Mouse (Mus musculus) liver, embryonic 11.5 days (tissue): ENCODE results near the gene Calml3. TPM values are rescaled to one million over a fixed set of nuclear protein-coding genes. Genes with fewer than 3 reads are reported as not detected.

Experiments used
- ATAC-seq: fragments of 200-750 bp; cut with Nextera tagmentation; replicated peaks from 2 replicates; pipeline ENCODE4 v1.8.0; 2017; ENCODE audit warnings: moderate number of reproducible peaks, mild to moderate bottlenecking, moderate TSS enrichment, moderate library complexity; ENCODE audit not compliant: low FRiP score
- DNase-seq: peaks from one replicate; pipeline ENCODE4 v3.0.0-alpha.2; 2017; ENCODE audit warnings: low spot score
- H3K27ac ChIP-seq: fragments of 300-500 bp; sonication (generic); 2 replicates; pipeline ENCODE4 v1.5.1; 2014; ENCODE audit warnings: mild to moderate bottlenecking, low read depth, low read length, control low read depth
- H3K27me3 ChIP-seq: fragments of 300-500 bp; sonication (generic); replicated peaks from 2 replicates; pipeline ENCODE4 v1.6.1; 2014; ENCODE audit warnings: low read length, mixed read lengths; ENCODE audit not compliant: control insufficient read depth, insufficient read depth
- H3K36me3 ChIP-seq: fragments of 300-500 bp; sonication (generic); 2 replicates; pipeline ENCODE4 v1.6.1; 2014; ENCODE audit warnings: mild to moderate bottlenecking, low read length, moderate library complexity, mixed read lengths; ENCODE audit not compliant: control insufficient read depth, insufficient read depth
- H3K4me1 ChIP-seq: fragments of 300-500 bp; sonication (generic); replicated peaks from 2 replicates; pipeline ENCODE4 v1.6.1; 2014; ENCODE audit warnings: low read length, mixed read lengths; ENCODE audit not compliant: control insufficient read depth, insufficient read depth
- H3K4me2 ChIP-seq: fragments of 300-500 bp; sonication (generic); 2 replicates; pipeline ENCODE4 v1.6.1; 2014; ENCODE audit warnings: mild to moderate bottlenecking, control low read depth, moderate library complexity
- H3K4me3 ChIP-seq: fragments of 300-500 bp; sonication (generic); 2 replicates; pipeline ENCODE4 v1.5.1; 2014; ENCODE audit warnings: low read depth, low read length, control low read depth
- H3K9ac ChIP-seq: fragments of 300-500 bp; sonication (generic); 2 replicates; pipeline ENCODE4 v1.6.1; 2014; ENCODE audit warnings: low read depth, low read length, control low read depth
- H3K9me3 ChIP-seq: fragments of 300-500 bp; sonication (generic); 2 replicates; pipeline ENCODE4 v1.6.1; 2016; ENCODE audit warnings: low read length, inconsistent platforms, mixed read lengths; ENCODE audit not compliant: control insufficient read depth
- WGBS: fragments of 180-500 bp; shearing (Covaris S2); extraction: QIAGEN DNeasy Blood & Tissue Kit; methylation state at CpG from one replicate; pipeline ENCODE4 v1.1.7; 2014; 5-methylcytosine and 5-hydroxymethylcytosine counted together
- polyA plus RNA-seq: library from polyadenylated mRNA; unstranded; fragments of >200 nt; fragmentation: Nextera tagmentation; extraction: Ambion mirVana; gene quantifications from 2 replicates; pipeline ENCODE4 v1.2.1, GENCODE M21; 2014

The Calml3 gene
- polyA plus RNA-seq, 1 experiment from 2014 or later = 0.19 TPM

GRCm38 (mm10) chr13:3768621-3769020 lies 35.5 kb downstream of the Calml3 start:
- ATAC-seq = no peak

DNA sequence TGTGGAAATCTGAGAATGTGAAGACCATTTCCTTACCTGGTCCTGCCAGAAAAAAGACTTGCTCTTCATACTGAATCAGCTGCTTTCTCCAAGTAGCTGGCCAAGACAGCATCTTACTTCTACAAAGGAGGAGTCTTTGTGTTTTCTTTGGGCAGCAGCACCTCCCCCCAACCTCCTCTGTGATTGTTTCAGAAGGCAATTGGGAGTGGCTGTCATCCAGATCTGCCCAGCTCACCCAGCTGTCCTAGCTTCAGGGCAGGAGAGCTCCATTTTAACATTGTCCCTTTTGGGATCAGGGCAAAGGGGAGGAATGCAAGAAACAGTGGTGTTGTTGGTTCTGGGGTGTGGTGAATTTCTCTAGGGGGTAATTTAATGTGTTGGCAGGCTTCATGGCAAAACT lies 37.0 kb downstream of the Calml3 start:
- ATAC-seq = no peak
- Histone ChIP-seq H3K4me1 (no peaks in the 10 kb centered on the region), H3K36me3 (no peaks in the 10 kb centered on the region), H3K27ac (no peak overlapping the region), H3K4me3 (no peak overlapping the region), H3K27me3 (no peaks in the 10 kb centered on the region), H3K9ac (no peak overlapping the region), H3K4me2 (no peak overlapping the region), H3K9me3 (no peaks in the 10 kb centered on the region)
- no peak for DNase-seq

More at GRCm38 (mm10) chr13:3768621-3769020, 35.5 kb downstream of the Calml3 start:
- WGBS = 39% methylated on average over 3 of the region's 3 CpGs
- H3K4me1 ChIP-seq = no peaks in the 10 kb centered on the region
- H3K27me3 ChIP-seq = no peaks in the 10 kb centered on the region
- no peak overlapping the region for H3K9ac ChIP-seq
- H3K4me2 ChIP-seq = no peak overlapping the region
- no peak overlapping the region for H3K4me3 ChIP-seq
- no peaks in the 10 kb centered on the region for H3K9me3 ChIP-seq
- no peaks in the 10 kb centered on the region for H3K36me3 ChIP-seq
- DNase-seq = no peak
- no peak overlapping the region for H3K27ac ChIP-seq

DNA sequence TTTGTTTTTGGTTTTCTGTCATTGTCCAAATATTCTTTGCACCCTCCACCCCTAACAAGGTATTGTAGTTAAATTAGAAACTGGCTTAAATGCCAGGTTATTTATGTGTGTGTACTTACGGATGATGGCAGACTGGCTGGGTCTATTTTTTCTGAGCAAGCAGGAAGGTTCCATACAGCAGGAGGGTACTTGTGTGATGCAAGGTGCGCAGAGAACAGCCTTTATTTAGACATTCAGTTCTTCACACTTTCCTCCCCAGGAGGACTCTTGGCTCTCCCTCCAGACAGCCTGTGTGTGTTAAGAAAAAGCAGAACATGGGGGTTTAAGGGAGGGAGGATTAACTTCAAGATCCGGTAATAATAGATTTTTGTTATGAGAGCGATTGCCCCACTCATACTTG lies 38.3 kb downstream of the Calml3 start:
- no peaks in the 10 kb centered on the region for H3K4me1 ChIP-seq
- H3K4me2 ChIP-seq = no peak overlapping the region
- no peaks in the 10 kb centered on the region for H3K27me3 ChIP-seq
- H3K4me3 ChIP-seq = no peak overlapping the region
- WGBS = 83% methylated on average over 4 of the region's 4 CpGs
- ATAC-seq (no peak), DNase-seq (no peak)
- H3K9ac ChIP-seq = no peak overlapping the region
- H3K36me3 ChIP-seq = no peaks in the 10 kb centered on the region
- H3K9me3 ChIP-seq = no peaks in the 10 kb centered on the region
- H3K27ac ChIP-seq = no peak overlapping the region

- no peaks in the 10 kb centered on the region for H3K9me3 ChIP-seq
- no peak overlapping the region for H3K27ac ChIP-seq
- WGBS = 72% methylated on average over 4 of the region's 4 CpGs
- H3K4me1 ChIP-seq = no peaks in the 10 kb centered on the region
- ATAC-seq (no peak), DNase-seq (no peak)
- no peaks in the 10 kb centered on the region for H3K27me3 ChIP-seq
- no peak overlapping the region for H3K9ac ChIP-seq
- no peaks in the 10 kb centered on the region for H3K36me3 ChIP-seq
- no peak overlapping the region for H3K4me2 ChIP-seq
- H3K4me3 ChIP-seq = no peak overlapping the region
Observed at GRCm38 (mm10) chr13:3761131-3761530, 43.0 kb downstream of the Calml3 start.

GRCm38 (mm10) chr13:3758347-3758746 lies 45.8 kb downstream of the Calml3 start:
- H3K9ac ChIP-seq = no peak overlapping the region
- H3K4me3 ChIP-seq = no peak overlapping the region
- no peaks in the 10 kb centered on the region for H3K36me3 ChIP-seq
- H3K4me1 ChIP-seq = no peaks in the 10 kb centered on the region
- no peak for DNase-seq
- H3K4me2 ChIP-seq = no peak overlapping the region
- 90% methylated on average over 2 of the region's 2 CpGs for WGBS
- no peak overlapping the region for H3K27ac ChIP-seq
- H3K27me3 ChIP-seq = no peaks in the 10 kb centered on the region
- no peak for ATAC-seq
- no peaks in the 10 kb centered on the region for H3K9me3 ChIP-seq

DNA sequence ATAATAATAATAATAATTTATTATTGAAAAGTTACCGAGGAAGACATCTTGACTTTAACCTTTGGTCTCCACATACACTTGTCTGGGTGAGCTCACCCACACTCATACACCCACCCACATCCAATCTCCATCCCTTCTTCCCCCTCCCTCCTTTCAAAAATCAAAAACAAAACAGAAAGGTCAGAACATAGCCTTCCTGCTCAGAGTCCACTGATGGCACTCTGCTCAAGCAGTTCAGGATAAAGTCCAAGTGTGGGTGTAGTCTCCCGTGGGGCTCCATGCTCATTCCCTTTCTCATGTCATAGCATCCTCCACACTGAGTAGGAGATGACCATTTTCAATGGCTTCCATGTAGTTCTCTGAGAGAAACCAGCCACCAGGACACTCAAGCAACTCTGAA lies 50.8 kb downstream of the Calml3 start:
- ATAC-seq = no peak
- H3K9ac ChIP-seq = no peak overlapping the region
- no peaks in the 10 kb centered on the region for H3K4me1 ChIP-seq
- no peak for DNase-seq
- H3K4me2 ChIP-seq = no peak overlapping the region
- no peaks in the 10 kb centered on the region for H3K36me3 ChIP-seq
- no peak overlapping the region for H3K27ac ChIP-seq
- no peak overlapping the region for H3K4me3 ChIP-seq
- 81% methylated on average over 2 of the region's 2 CpGs for WGBS
- no peaks in the 10 kb centered on the region for H3K27me3 ChIP-seq
- no peaks in the 10 kb centered on the region for H3K9me3 ChIP-seq

Other genes starting within 250 kb of the Calml3 start
- gene Fam208b, start 193.2 kb downstream of the Calml3 start, polyA plus RNA-seq = 10.8 and 14.5 TPM in 2 replicates
- gene Asb13, start 170.3 kb downstream of the Calml3 start, polyA plus RNA-seq = 4.7 and 4.9 TPM in 2 replicates
- gene Calm4, start 33.4 kb upstream of the Calml3 start, polyA plus RNA-seq = not detected in 2 replicates
- not detected in 2 replicates for gene Calm5, start 49.9 kb upstream of the Calml3 start, polyA plus RNA-seq
- 95.0 and 103 TPM in 2 replicates for gene Net1, start 113.9 kb upstream of the Calml3 start, polyA plus RNA-seq
- not detected in 2 replicates for gene Tubal3, start 114.0 kb upstream of the Calml3 start, polyA plus RNA-seq
- gene Ucn3, start 141.0 kb upstream of the Calml3 start, polyA plus RNA-seq = not detected in 2 replicates
- 0.51 and 0.58 TPM in 2 replicates for gene Akr1c14, start 244.7 kb upstream of the Calml3 start, polyA plus RNA-seq